Mouse (Mus musculus) myocyte (in vitro differentiated cells): ENCODE measurements at regions not wholly inside any gene's neighbourhood (a gene's known extent, or its start where the extent isn't known, plus 50 kb on each side); places are given as distances from the start of the nearest gene placed in this dataset.

Source experiments
- H3K27me3 ChIP-seq: one replicate; pipeline ENCODE4 v1.6.1; 2011; ENCODE audit not compliant: control insufficient read depth, insufficient read depth, insufficient read length
- H3K36me3 ChIP-seq: one replicate; pipeline ENCODE4 v1.6.1; 2011; ENCODE audit not compliant: control insufficient read depth, insufficient read depth
- H3K4me2 ChIP-seq: one replicate; pipeline ENCODE4 v1.6.1; 2011; ENCODE audit warnings: low read depth, control low read depth
- H3K4me3 ChIP-seq: one replicate; pipeline ENCODE4 v1.5.1; 2011; ENCODE audit warnings: mild to moderate bottlenecking, control low read depth, moderate library complexity
- H3K79me2 ChIP-seq: one replicate; pipeline ENCODE4 v1.6.1; 2011; ENCODE audit not compliant: control insufficient read depth, insufficient read depth
- H3ac ChIP-seq: one replicate; pipeline ENCODE4 v1.6.1; 2011; ENCODE audit not compliant: control insufficient read depth, insufficient read length
- CEBPB ChIP-seq: IDR thresholded peaks from 2 replicates; pipeline ENCODE4 v1.6.1; 2011; ENCODE audit warnings: mild to moderate bottlenecking, moderate library complexity; ENCODE audit not compliant: poor library complexity, insufficient read depth, severe bottlenecking
- E2F4 ChIP-seq: IDR thresholded peaks from one replicate; pipeline ENCODE4 v1.6.1; 2011; ENCODE audit warnings: mild to moderate bottlenecking, control low read depth, moderate library complexity; ENCODE audit not compliant: insufficient read depth
- MAX ChIP-seq: IDR thresholded peaks from one replicate; pipeline ENCODE4 v1.6.1; 2011; ENCODE audit warnings: low read depth, mild to moderate bottlenecking, control low read depth
- MYOD1 ChIP-seq, 3 experiments: IDR thresholded peaks; one replicate each; pipeline ENCODE4 v1.6.1; 2011; ENCODE audit warnings: control low read depth in 2 of 3, low read depth in 2 of 3, mild to moderate bottlenecking in 2 of 3, moderate library complexity in 1 of 3; ENCODE audit not compliant: insufficient read length in 2 of 3, control insufficient read depth in 1 of 3
- MYOG ChIP-seq, 3 experiments: IDR thresholded peaks; one replicate each; pipeline ENCODE4 v1.6.1; 2011; ENCODE audit warnings: control low read depth in 2 of 3, low read depth in 2 of 3, mild to moderate bottlenecking in 2 of 3; ENCODE audit not compliant: insufficient read length in 2 of 3, control insufficient read depth in 1 of 3, insufficient read depth in 1 of 3
- POLR2A ChIP-seq: IDR thresholded peaks from one replicate; pipeline ENCODE4 v1.6.1; 2011; ENCODE audit warnings: low read depth, mild to moderate bottlenecking, control low read depth, moderate library complexity; ENCODE audit not compliant: insufficient read length
- POLR2AphosphoS2 ChIP-seq: IDR thresholded peaks from one replicate; pipeline ENCODE4 v1.6.1; 2011; ENCODE audit warnings: low read depth, control low read depth; ENCODE audit not compliant: insufficient read length
- REST ChIP-seq: IDR thresholded peaks from one replicate; pipeline ENCODE4 v1.6.1; 2011; ENCODE audit warnings: mild to moderate bottlenecking, control low read depth, moderate library complexity; ENCODE audit not compliant: insufficient read depth, insufficient read length
- SRF ChIP-seq: IDR thresholded peaks from one replicate; pipeline ENCODE4 v1.6.1; 2011; ENCODE audit warnings: low read depth; ENCODE audit not compliant: control insufficient read depth, insufficient read length
- TCF12 ChIP-seq: IDR thresholded peaks from one replicate; pipeline ENCODE4 v1.6.1; 2011; ENCODE audit warnings: mild to moderate bottlenecking, control low read depth; ENCODE audit not compliant: poor library complexity, insufficient read depth, severe bottlenecking
- TCF3 ChIP-seq: IDR thresholded peaks from one replicate; pipeline ENCODE4 v1.6.1; 2011; ENCODE audit warnings: low read depth, control low read depth; ENCODE audit not compliant: insufficient read length
- USF1 ChIP-seq: IDR thresholded peaks from one replicate; pipeline ENCODE4 v1.6.1; 2011; ENCODE audit warnings: low read depth, mild to moderate bottlenecking, control low read depth, moderate library complexity

- no peaks in the 10 kb centered on the region for H3K27me3 ChIP-seq
- no peak for TF ChIP-seq POLR2A
- no peak for TF ChIP-seq SRF
- no peak for TF ChIP-seq TCF3
- no peak for TF ChIP-seq POLR2AphosphoS2
- no peak for TF ChIP-seq MYOD1 (IDR thresholded peaks at IDR 0.05; ENCODE audit: control insufficient read depth in 1 of 3, insufficient read length in 2 of 3, low read depth in 2 of 3)
- TF ChIP-seq E2F4: no peak
- no peak for TF ChIP-seq TCF12
- TF ChIP-seq MAX: no peak
- no peak overlapping the region for H3K4me3 ChIP-seq
- no peaks in the 10 kb centered on the region for H3K79me2 ChIP-seq
- no peak overlapping the region for H3K4me2 ChIP-seq
- no peaks in the 10 kb centered on the region for H3K36me3 ChIP-seq
- no peak overlapping the region for H3ac ChIP-seq
These were observed 123.6 kb downstream of the Cd83 start for GRCm38 (mm10) chr13:43908041-43908644.

- H3K27me3 ChIP-seq: no peaks in the 10 kb centered on the region
- no peak overlapping the region for H3ac ChIP-seq
- no peak overlapping the region for H3K4me2 ChIP-seq
- H3K79me2 ChIP-seq: no peaks in the 10 kb centered on the region
- no peaks in the 10 kb centered on the region for H3K36me3 ChIP-seq
- TF ChIP-seq MAX: no peak
- no peak for TF ChIP-seq E2F4
- TF ChIP-seq POLR2A: no peak
- TF ChIP-seq USF1: no peak
- TF ChIP-seq CEBPB: no peak
- TF ChIP-seq MYOG (IDR thresholded peaks at IDR 0.05; ENCODE audit: control insufficient read depth in 1 of 3, insufficient read depth in 1 of 3, insufficient read length in 2 of 3, low read depth in 2 of 3): peak in 1 of 3 experiments; percentile 45
- TF ChIP-seq POLR2AphosphoS2: no peak
- no peak for TF ChIP-seq TCF3
- TF ChIP-seq TCF12: no peak
- TF ChIP-seq SRF: no peak
- no peak for TF ChIP-seq REST
- peak in 2 of 3 experiments; percentile 14 to 58 for TF ChIP-seq MYOD1 (IDR thresholded peaks at IDR 0.05; ENCODE audit: control insufficient read depth in 1 of 3, insufficient read length in 2 of 3, low read depth in 2 of 3)
- no peak overlapping the region for H3K4me3 ChIP-seq
These were observed 125.4 kb downstream of the Cd83 start for GRCm38 (mm10) chr13:43909933-43910332.

- H3K4me3 ChIP-seq: no peak overlapping the region
- TF ChIP-seq MAX (no peak), TCF12 (no peak), MYOG (IDR thresholded peaks at IDR 0.05; ENCODE audit: control insufficient read depth in 1 of 3, insufficient read depth in 1 of 3, insufficient read length in 2 of 3, low read depth in 2 of 3) (no peak), REST (no peak), TCF3 (no peak), CEBPB (no peak), USF1 (no peak), MYOD1 (IDR thresholded peaks at IDR 0.05; ENCODE audit: control insufficient read depth in 1 of 3, insufficient read length in 2 of 3, low read depth in 2 of 3) (no peak), SRF (no peak), POLR2AphosphoS2 (no peak), E2F4 (no peak), POLR2A (no peak)
- no peaks in the 10 kb centered on the region for H3K27me3 ChIP-seq
- no peaks in the 10 kb centered on the region for H3K79me2 ChIP-seq
- no peak overlapping the region for H3K4me2 ChIP-seq
- H3ac ChIP-seq: no peak overlapping the region
- H3K36me3 ChIP-seq: no peaks in the 10 kb centered on the region
These were observed 128.9 kb downstream of the Cd83 start for GRCm38 (mm10) chr13:43913476-43913875.

GRCm38 (mm10) chr13:43919781-43920420 is 135.3 kb downstream of the Cd83 start:
- H3ac ChIP-seq: no peak overlapping the region
- H3K79me2 ChIP-seq: no peaks in the 10 kb centered on the region
- no peak overlapping the region for H3K4me3 ChIP-seq
- TF ChIP-seq POLR2AphosphoS2 (no peak), SRF (no peak), USF1 (no peak), TCF3 (no peak), E2F4 (no peak), REST (no peak), TCF12 (no peak), POLR2A (no peak), MYOD1 (IDR thresholded peaks at IDR 0.05; ENCODE audit: control insufficient read depth in 1 of 3, insufficient read length in 2 of 3, low read depth in 2 of 3) (no peak), MYOG (IDR thresholded peaks at IDR 0.05; ENCODE audit: control insufficient read depth in 1 of 3, insufficient read depth in 1 of 3, insufficient read length in 2 of 3, low read depth in 2 of 3) (no peak), MAX (no peak), CEBPB (no peak)
- H3K27me3 ChIP-seq: no peaks in the 10 kb centered on the region
- H3K4me2 ChIP-seq: no peak overlapping the region
- H3K36me3 ChIP-seq: no peaks in the 10 kb centered on the region
